Mouse (Mus musculus) heart, embryonic 14.5 days (tissue): ENCODE measurements at regions not wholly inside any gene's neighbourhood (a gene's known extent, or its start where the extent isn't known, plus 50 kb on each side); places are given as distances from the start of the nearest gene placed in this dataset.

Source experiments
- ATAC-seq: fragments of 200-750 bp; cut with Nextera tagmentation; 2 replicates; pipeline ENCODE4 v1.8.0; 2017; ENCODE audit warnings: low read depth, moderate TSS enrichment; ENCODE audit not compliant: insufficient number of reproducible peaks, insufficient read depth, low FRiP score
- H3K27ac ChIP-seq, 2 experiments: fragments of 200-500 bp in 1 of 2; fragments of 300-500 bp in 1 of 2; sonication (generic) in 1 of 2; replicated peaks in 1 of 2; 2 replicates each; pipeline ENCODE4 v1.5.1; 2012 to 2014; ENCODE audit warnings: low read depth in 2 of 2, low read length in 2 of 2, control low read depth in 1 of 2, mild to moderate bottlenecking in 1 of 2, mixed read lengths in 1 of 2; ENCODE audit not compliant: control insufficient read depth in 1 of 2, insufficient read depth in 1 of 2
- H3K27me3 ChIP-seq: fragments of 300-500 bp; sonication (generic); 2 replicates; pipeline ENCODE4 v1.6.1; 2014; ENCODE audit warnings: mild to moderate bottlenecking, low read length, control low read depth; ENCODE audit not compliant: control insufficient read depth, insufficient read depth
- H3K36me3 ChIP-seq: fragments of 300-500 bp; sonication (generic); 2 replicates; pipeline ENCODE4 v1.6.1; 2014; ENCODE audit warnings: mild to moderate bottlenecking, control low read depth, low read length, mixed read lengths; ENCODE audit not compliant: control insufficient read depth, insufficient read depth
- H3K4me1 ChIP-seq, 2 experiments: fragments of 200-500 bp in 1 of 2; fragments of 300-500 bp in 1 of 2; sonication (generic) in 1 of 2; 2 replicates each; pipeline ENCODE4 v1.6.1; 2012 to 2014; ENCODE audit warnings: low read length in 2 of 2, control low read depth in 1 of 2, mixed read lengths in 1 of 2; ENCODE audit not compliant: control insufficient read depth in 2 of 2, insufficient read depth in 2 of 2
- H3K4me2 ChIP-seq: fragments of 300-500 bp; sonication (generic); 2 replicates; pipeline ENCODE4 v1.6.1; 2014; ENCODE audit warnings: mild to moderate bottlenecking, low read length
- H3K4me3 ChIP-seq, 2 experiments: fragments of 200-500 bp in 1 of 2; fragments of 300-500 bp in 1 of 2; sonication (generic) in 1 of 2; 2 replicates each; pipeline ENCODE4 v1.5.1; 2012 to 2014; ENCODE audit warnings: low read length in 2 of 2, mild to moderate bottlenecking in 2 of 2, control low read depth in 1 of 2, low read depth in 1 of 2, moderate library complexity in 1 of 2; ENCODE audit not compliant: control insufficient read depth in 1 of 2, insufficient read depth in 1 of 2
- H3K9ac ChIP-seq: fragments of 300-500 bp; sonication (generic); 2 replicates; pipeline ENCODE4 v1.6.1; 2014; ENCODE audit warnings: mild to moderate bottlenecking, low read length
- H3K9me3 ChIP-seq: fragments of 300-500 bp; sonication (generic); 2 replicates; pipeline ENCODE4 v1.6.1; 2016; ENCODE audit warnings: low read length, control low read depth; ENCODE audit not compliant: control insufficient read depth
- WGBS: fragments of 180-500 bp; shearing (Covaris S2); extraction: QIAGEN DNeasy Blood & Tissue Kit; methylation state at CpG from one replicate; pipeline ENCODE4 v1.1.7; 2014; 5-methylcytosine and 5-hydroxymethylcytosine counted together

DNA sequence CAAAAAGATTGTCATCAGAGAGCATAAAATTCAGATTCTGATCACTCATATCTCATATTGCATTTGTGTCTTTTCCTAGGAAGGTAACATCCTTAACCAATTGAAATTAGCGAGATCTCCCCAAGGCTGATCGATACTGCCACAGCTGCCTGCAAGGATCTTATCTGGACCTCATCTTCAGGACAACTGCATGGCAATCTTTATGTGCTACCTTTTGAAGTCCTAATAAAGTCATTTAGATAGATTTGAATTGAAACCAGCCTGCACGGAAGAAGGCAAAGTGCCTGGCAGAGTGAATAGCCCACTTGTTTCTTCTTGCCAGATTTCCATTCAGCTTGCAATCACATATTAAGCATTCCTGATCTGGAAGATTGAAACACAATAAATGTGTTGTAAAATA, 1031.5 kb upstream of the Map3k7 start:
- Histone ChIP-seq H3K36me3 (no peaks in the 10 kb centered on the region), H3K27ac (no peak overlapping the region), H3K27me3 (no peaks in the 10 kb centered on the region), H3K4me3 (no peak overlapping the region), H3K9ac (no peak overlapping the region), H3K4me2 (no peak overlapping the region), H3K9me3 (no peaks in the 10 kb centered on the region), H3K4me1 (no peaks in the 10 kb centered on the region)
- 79% methylated on average over 3 of the region's 3 CpGs for WGBS
- ATAC-seq: no peak

DNA sequence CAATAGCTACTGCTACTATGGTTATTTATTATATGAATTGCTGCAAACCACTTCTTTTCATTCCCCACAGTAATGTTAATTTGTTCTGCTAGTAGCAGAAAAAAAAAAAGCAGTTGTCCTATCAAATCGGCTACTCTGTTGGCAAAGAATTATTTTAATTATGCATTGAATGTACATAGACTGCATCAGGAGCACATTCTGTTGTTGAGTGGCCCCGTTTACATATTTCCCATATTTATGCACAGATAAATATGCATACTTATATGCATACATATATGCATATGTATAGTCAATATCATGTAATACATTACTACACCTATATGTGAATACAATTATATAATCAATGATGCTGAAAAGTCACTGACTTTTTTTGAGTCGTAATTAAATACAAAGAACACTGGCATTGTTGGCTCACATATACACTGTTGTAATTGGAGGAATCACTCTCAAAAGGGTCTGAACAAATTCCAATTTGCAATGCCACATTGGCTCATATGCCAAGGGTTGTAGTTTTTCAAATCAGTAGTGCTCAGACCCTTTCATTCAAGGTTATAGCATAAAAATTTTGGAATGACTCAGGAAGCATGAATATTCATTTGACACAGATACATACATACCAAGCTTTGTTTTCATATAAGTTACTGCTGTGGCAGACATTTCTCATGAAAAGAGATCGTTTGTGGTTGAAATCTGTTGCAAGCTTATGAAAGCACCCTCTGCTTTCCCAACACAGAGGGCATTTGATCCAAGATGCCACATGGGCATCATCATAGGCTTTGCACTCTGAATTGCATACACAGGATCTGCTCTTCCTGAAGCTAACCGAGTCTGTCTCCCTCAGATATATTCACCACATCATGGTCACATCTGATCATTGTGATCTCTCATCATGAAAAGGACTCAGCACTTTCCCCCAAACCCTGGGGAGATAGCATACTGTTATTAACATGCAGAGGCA, 1030.6 kb upstream of the Map3k7 start:
- no peak overlapping the region for H3K27ac ChIP-seq
- H3K4me1 ChIP-seq: no peaks in the 10 kb centered on the region
- no peak for ATAC-seq
- H3K4me3 ChIP-seq: no peak overlapping the region
- no peak overlapping the region for H3K4me2 ChIP-seq
- no peaks in the 10 kb centered on the region for H3K36me3 ChIP-seq
- H3K9me3 ChIP-seq: no peaks in the 10 kb centered on the region
- 82% methylated on average over 5 of the region's 5 CpGs for WGBS
- H3K27me3 ChIP-seq: no peaks in the 10 kb centered on the region
- H3K9ac ChIP-seq: no peak overlapping the region

DNA sequence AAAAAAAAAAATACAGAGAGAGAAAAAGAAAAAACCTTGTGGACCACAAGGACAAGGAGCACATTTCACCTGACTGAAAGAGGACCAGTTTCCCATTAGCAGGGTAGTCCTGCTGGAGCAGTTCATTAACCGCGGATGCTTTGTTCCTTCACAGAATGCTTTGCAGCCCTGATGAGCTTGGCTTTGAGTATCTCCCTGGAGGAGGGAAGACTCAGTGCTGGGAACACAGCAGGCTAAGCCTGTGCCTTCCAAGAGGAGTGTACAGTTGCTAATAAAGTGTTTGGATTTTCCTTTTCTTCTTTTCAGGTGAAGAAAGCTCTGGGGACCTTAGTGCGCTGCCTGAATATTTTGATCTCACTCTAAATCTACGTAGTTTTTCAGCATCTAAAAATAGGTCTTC, 980.3 kb upstream of the Map3k7 start:
- H3K36me3 ChIP-seq: no peaks in the 10 kb centered on the region
- no peak overlapping the region for H3K4me2 ChIP-seq
- WGBS: 81% methylated on average over 4 of the region's 4 CpGs
- H3K9me3 ChIP-seq: no peaks in the 10 kb centered on the region
- H3K27ac ChIP-seq: no peak overlapping the region
- H3K27me3 ChIP-seq: no peaks in the 10 kb centered on the region
- H3K9ac ChIP-seq: no peak overlapping the region
- no peak for ATAC-seq
- H3K4me3 ChIP-seq: no peak overlapping the region
- H3K4me1 ChIP-seq: no peaks in the 10 kb centered on the region

GRCm38 (mm10) chr4:31012006-31012405, 951.9 kb upstream of the Map3k7 start:
- H3K27ac ChIP-seq: no peak overlapping the region
- H3K36me3 ChIP-seq: no peaks in the 10 kb centered on the region
- H3K9ac ChIP-seq: no peak overlapping the region
- H3K4me2 ChIP-seq: no peak overlapping the region
- no peaks in the 10 kb centered on the region for H3K9me3 ChIP-seq
- no peak overlapping the region for H3K4me3 ChIP-seq
- H3K27me3 ChIP-seq: no peaks in the 10 kb centered on the region
- ATAC-seq: no peak
- H3K4me1 ChIP-seq: no peaks in the 10 kb centered on the region

GRCm38 (mm10) chr4:31052077-31052677, 911.7 kb upstream of the Map3k7 start:
- no peaks in the 10 kb centered on the region for H3K4me1 ChIP-seq
- no peaks in the 10 kb centered on the region for H3K36me3 ChIP-seq
- H3K9me3 ChIP-seq: no peaks in the 10 kb centered on the region
- ATAC-seq: no peak
- H3K27ac ChIP-seq: no peak overlapping the region
- 82% methylated on average over 6 of the region's 6 CpGs for WGBS
- H3K27me3 ChIP-seq: no peaks in the 10 kb centered on the region
- no peak overlapping the region for H3K4me3 ChIP-seq
- no peak overlapping the region for H3K9ac ChIP-seq
- no peak overlapping the region for H3K4me2 ChIP-seq

DNA sequence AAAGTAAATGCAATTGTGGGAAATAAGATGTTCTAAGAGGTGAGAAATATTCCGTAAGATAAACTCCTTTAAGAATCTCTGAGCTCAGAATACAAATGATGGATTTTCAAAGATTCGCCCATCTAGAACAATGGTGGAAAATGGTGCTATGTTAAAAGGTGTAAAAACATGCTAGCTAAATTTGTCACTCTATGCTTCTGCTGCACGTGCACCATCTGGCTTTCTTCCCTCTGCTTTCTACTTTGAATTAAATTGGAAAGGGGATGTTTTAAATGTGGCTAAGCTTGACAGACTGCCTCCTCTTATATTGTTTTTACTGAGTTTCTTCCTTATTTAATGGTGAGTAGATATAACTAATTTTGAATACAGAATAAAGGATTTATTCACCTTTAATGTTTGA, 887.7 kb upstream of the Map3k7 start:
- Histone ChIP-seq H3K9ac (no peak overlapping the region), H3K4me1 (no peaks in the 10 kb centered on the region), H3K4me2 (no peak overlapping the region), H3K27ac (no peak overlapping the region), H3K4me3 (no peak overlapping the region), H3K9me3 (no peaks in the 10 kb centered on the region), H3K36me3 (no peaks in the 10 kb centered on the region), H3K27me3 (no peaks in the 10 kb centered on the region)
- WGBS: 80% methylated on average over 3 of the region's 3 CpGs
- no peak for ATAC-seq

DNA sequence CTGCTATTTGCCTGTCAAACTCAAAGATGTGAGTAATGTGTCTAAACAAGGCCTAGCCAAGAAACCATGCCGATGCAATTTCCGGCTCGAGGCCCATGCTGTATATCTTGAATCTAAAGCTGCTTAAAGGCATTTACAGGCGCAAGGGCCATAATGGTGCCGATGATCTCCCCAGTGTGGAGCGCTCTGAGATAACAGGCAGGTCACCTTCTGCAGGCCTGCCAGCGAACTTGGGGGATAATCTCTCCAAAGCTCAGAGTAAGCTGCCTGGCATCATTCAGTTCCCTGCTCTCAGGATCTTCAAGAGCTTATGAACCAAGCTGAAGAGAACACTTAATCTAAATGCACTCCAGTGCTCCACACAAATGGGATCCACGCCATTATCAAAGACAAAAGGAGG, 842.3 kb upstream of the Map3k7 start:
- Histone ChIP-seq H3K27me3 (no peaks in the 10 kb centered on the region), H3K4me2 (no peak overlapping the region), H3K9ac (no peak overlapping the region), H3K4me3 (no peak overlapping the region), H3K27ac (no peak overlapping the region), H3K4me1 (no peaks in the 10 kb centered on the region), H3K36me3 (no peaks in the 10 kb centered on the region), H3K9me3 (no peaks in the 10 kb centered on the region)
- ATAC-seq: no peak
- 56% methylated on average over 8 of the region's 8 CpGs for whole genome bisulfite sequencing
